Mouse (Mus musculus) midbrain, postnatal 0 days (tissue): Measurements from ENCODE around the gene Dip2b. TPM values are rescaled to one million over a fixed set of nuclear protein-coding genes. Genes with fewer than 3 reads are reported as not detected.
A peak's percentile ranks its signal among the peaks of the same experiment; 100 is the strongest.

Experiments
- ATAC-seq: fragments of 200-750 bp; cut with Nextera tagmentation; 2 replicates; pipeline ENCODE4 v1.8.0; 2017; ENCODE audit warnings: moderate number of reproducible peaks, mild to moderate bottlenecking, moderate TSS enrichment, moderate library complexity; ENCODE audit not compliant: low FRiP score
- DNase-seq: peaks from one replicate; pipeline ENCODE4 v3.0.0-alpha.2; 2015; ENCODE audit warnings: low spot score
- H3K27ac ChIP-seq: fragments of 300-500 bp; sonication (generic); 2 replicates; pipeline ENCODE4 v1.5.1; 2014; ENCODE audit warnings: low read depth, mild to moderate bottlenecking, low read length, mixed read lengths
- H3K27me3 ChIP-seq: fragments of 300-500 bp; sonication (generic); 2 replicates; pipeline ENCODE4 v1.6.1; 2014; ENCODE audit warnings: low read length, control low read depth, mixed read lengths; ENCODE audit not compliant: insufficient read depth
- H3K36me3 ChIP-seq: fragments of 300-500 bp; sonication (generic); 2 replicates; pipeline ENCODE4 v1.6.1; 2014; ENCODE audit warnings: low read length, control low read depth, mixed read lengths; ENCODE audit not compliant: insufficient read depth
- H3K4me1 ChIP-seq: fragments of 300-500 bp; sonication (generic); 2 replicates; pipeline ENCODE4 v1.6.1; 2014; ENCODE audit warnings: mild to moderate bottlenecking, control low read depth, antibody characterized with exemption, low read length, mixed read lengths; ENCODE audit not compliant: insufficient read depth
- H3K4me2 ChIP-seq: fragments of 300-500 bp; sonication (generic); 2 replicates; pipeline ENCODE4 v1.6.1; 2014; ENCODE audit warnings: low read depth, mild to moderate bottlenecking, low read length, mixed read lengths; ENCODE audit not compliant: poor library complexity, severe bottlenecking
- H3K4me3 ChIP-seq: fragments of 300-500 bp; sonication (generic); 2 replicates; pipeline ENCODE4 v1.5.1; 2014; ENCODE audit warnings: low read depth, mild to moderate bottlenecking, low read length, moderate library complexity
- H3K9ac ChIP-seq: fragments of 300-500 bp; sonication (generic); replicated peaks from 2 replicates; pipeline ENCODE4 v1.6.1; 2014; ENCODE audit warnings: mild to moderate bottlenecking, low read length, moderate library complexity, mixed read lengths; ENCODE audit not compliant: poor library complexity, severe bottlenecking
- H3K9me3 ChIP-seq: fragments of 300-500 bp; sonication (generic); 2 replicates; pipeline ENCODE4 v1.6.1; 2016; ENCODE audit warnings: low read length, control low read depth
- CTCF ChIP-seq: IDR thresholded peaks from 2 replicates; pipeline ENCODE4 v1.5.1; 2016; ENCODE audit warnings: antibody characterized with exemption, mild to moderate bottlenecking
- WGBS: fragments of 180-500 bp; shearing (Covaris S2); extraction: QIAGEN DNeasy Blood & Tissue Kit; methylation state at CpG from one replicate; pipeline ENCODE4 v1.1.7; 2014; 5-methylcytosine and 5-hydroxymethylcytosine counted together
- polyA plus RNA-seq: library from polyadenylated mRNA; unstranded; fragments of >200 nt; fragmentation: Nextera tagmentation; extraction: Ambion mirVana; gene quantifications from 2 replicates; pipeline ENCODE4 v1.2.1, GENCODE M21; 2015
- total RNA-seq: library from RNA; depleted of rRNA; stranded (reverse); fragments of >200 nt; gene quantifications from 2 replicates; pipeline ENCODE4 v1.2.3, GENCODE M21; 2014

The Dip2b gene
- total and polyA plus RNA-seq, 2 experiments from 2014 or later: 10.5 to 44.8 TPM

- Histone ChIP-seq H3K9ac (no peak overlapping the region), H3K4me2 (no peak overlapping the region), H3K36me3 (peaks cover 67% of the 10 kb centered on the region), H3K4me1 (no peaks in the 10 kb centered on the region), H3K9me3 (no peaks in the 10 kb centered on the region), H3K27me3 (no peaks in the 10 kb centered on the region), H3K4me3 (no peak overlapping the region), H3K27ac (no peak overlapping the region)
- ATAC-seq (no peak), DNase-seq (no peak)
- TF ChIP-seq CTCF: no peak
- WGBS: 88% methylated on average over 10 of the region's 10 CpGs
Observed at GRCm38 (mm10) chr15:100183510-100183909, 145.0 kb downstream of the Dip2b start.

- ATAC-seq (no peak), DNase-seq (no peak)
- no peak overlapping the region for H3K9ac ChIP-seq
- no peak overlapping the region for H3K4me3 ChIP-seq
- no peaks in the 10 kb centered on the region for H3K9me3 ChIP-seq
- 88% methylated on average over 5 of the region's 5 CpGs for WGBS
- no peaks in the 10 kb centered on the region for H3K4me1 ChIP-seq
- H3K4me2 ChIP-seq: no peak overlapping the region
- peak; percentile 61 for TF ChIP-seq CTCF
- no peaks in the 10 kb centered on the region for H3K27me3 ChIP-seq
- H3K27ac ChIP-seq: no peak overlapping the region
- peaks cover 64% of the 10 kb centered on the region for H3K36me3 ChIP-seq
Observed at GRCm38 (mm10) chr15:100184821-100185496, 146.5 kb downstream of the Dip2b start.

GRCm38 (mm10) chr15:100186234-100186633 lies 147.8 kb downstream of the Dip2b start:
- TF ChIP-seq CTCF: no peak
- Histone ChIP-seq H3K27me3 (no peaks in the 10 kb centered on the region), H3K27ac (no peak overlapping the region), H3K4me1 (no peaks in the 10 kb centered on the region), H3K9me3 (no peaks in the 10 kb centered on the region), H3K9ac (no peak overlapping the region), H3K36me3 (peaks cover 66% of the 10 kb centered on the region), H3K4me2 (no peak overlapping the region), H3K4me3 (no peak overlapping the region)
- ATAC-seq: no peak
- no peak for DNase-seq
- 90% methylated on average over 9 of the region's 9 CpGs for WGBS

GRCm38 (mm10) chr15:100186882-100187672 lies 148.6 kb downstream of the Dip2b start:
- Histone ChIP-seq H3K9me3 (no peaks in the 10 kb centered on the region), H3K4me2 (no peak overlapping the region)

GRCm38 (mm10) chr15:100188542-100188941 lies 150.1 kb downstream of the Dip2b start:
- H3K27me3 ChIP-seq: no peaks in the 10 kb centered on the region
- no peak overlapping the region for H3K27ac ChIP-seq
- H3K9ac ChIP-seq: no peak overlapping the region
- TF ChIP-seq CTCF: peak; percentile 57
- no peak overlapping the region for H3K4me3 ChIP-seq
- H3K9me3 ChIP-seq: no peaks in the 10 kb centered on the region
- peaks cover 73% of the 10 kb centered on the region for H3K36me3 ChIP-seq
- WGBS: 94% methylated on average over 5 of the region's 5 CpGs
- ATAC-seq: no peak
- no peak for DNase-seq
- H3K4me1 ChIP-seq: no peaks in the 10 kb centered on the region
- no peak overlapping the region for H3K4me2 ChIP-seq

More at GRCm38 (mm10) chr15:100186882-100187672, 148.6 kb downstream of the Dip2b start:
- H3K36me3 ChIP-seq: peaks cover 66% of the 10 kb centered on the region
- no peak overlapping the region for H3K9ac ChIP-seq
- 97% methylated on average over 8 of the region's 8 CpGs for WGBS
- TF ChIP-seq CTCF: no peak
- no peak overlapping the region for H3K4me3 ChIP-seq
- DNase-seq (no peak), ATAC-seq (no peak)
- no peaks in the 10 kb centered on the region for H3K4me1 ChIP-seq
- H3K27me3 ChIP-seq: no peaks in the 10 kb centered on the region
- H3K27ac ChIP-seq: no peak overlapping the region

- DNase-seq (no peak), ATAC-seq (no peak)
- H3K9ac ChIP-seq: no peak overlapping the region
- H3K4me1 ChIP-seq: no peaks in the 10 kb centered on the region
- no peaks in the 10 kb centered on the region for H3K9me3 ChIP-seq
- H3K4me2 ChIP-seq: no peak overlapping the region
- no peak overlapping the region for H3K4me3 ChIP-seq
- no peak overlapping the region for H3K27ac ChIP-seq
- TF ChIP-seq CTCF: no peak
- H3K27me3 ChIP-seq: no peaks in the 10 kb centered on the region
- WGBS: 88% methylated on average over 14 of the region's 14 CpGs
- H3K36me3 ChIP-seq: peaks cover 74% of the 10 kb centered on the region
Observed at GRCm38 (mm10) chr15:100188962-100189404, 150.5 kb downstream of the Dip2b start.
